Mouse (Mus musculus) gastrocnemius, adult 8-10 months (tissue): ENCODE measurements around the gene Mras. TPM values are rescaled to one million over a fixed set of nuclear protein-coding genes. Genes with fewer than 3 reads are reported as not detected.
A peak's percentile ranks its signal among the peaks of the same experiment; 100 is the strongest.

Source experiments
- DNase-seq, 2 experiments: peaks; one replicate each; pipeline ENCODE4 v3.0.0; 2022; ENCODE audit warnings: low spot score in 2 of 2
- total RNA-seq, 4 experiments: library from RNA; stranded (reverse); gene quantifications; 2 replicates each; pipeline ENCODE4 v1.2.4; 2022

The Mras gene
- total RNA-seq, 4 experiments from 2014 or later = 3.5 to 7.7 (median 4.5) TPM

- no peak for DNase-seq
Measured at GRCm38 (mm10) chr9:99417288-99417846, 19.8 kb downstream of the Mras start.

- DNase-seq = no peak
Measured at GRCm38 (mm10) chr9:99416809-99417208, 20.4 kb downstream of the Mras start.

GRCm38 (mm10) chr9:99411785-99412184 is 25.4 kb downstream of the Mras start:
- DNase-seq = no peak

GRCm38 (mm10) chr9:99411093-99411492 is 26.1 kb downstream of the Mras start:
- no peak for DNase-seq

- DNase-seq = no peak
Measured at GRCm38 (mm10) chr9:99409280-99409679, 27.9 kb downstream of the Mras start.

- peak; percentile 37 to 59 for DNase-seq
Measured at GRCm38 (mm10) chr9:99401288-99401974, 35.8 kb downstream of the Mras start.

- peak in 1 of 2 experiments; percentile 46 for DNase-seq
Measured at GRCm38 (mm10) chr9:99400781-99401180, 36.4 kb downstream of the Mras start.

GRCm38 (mm10) chr9:99397056-99397815 is 39.9 kb downstream of the Mras start:
- peak; percentile 35 to 69 for DNase-seq

- DNase-seq = no peak
Measured at GRCm38 (mm10) chr9:99394366-99394765, 42.8 kb downstream of the Mras start.

GRCm38 (mm10) chr9:99393146-99393545 is 44.0 kb downstream of the Mras start:
- DNase-seq = no peak

- no peak for DNase-seq
Measured at GRCm38 (mm10) chr9:99391557-99391956, 45.6 kb downstream of the Mras start.

GRCm38 (mm10) chr9:99390716-99391115 is 46.5 kb downstream of the Mras start:
- DNase-seq = no peak

- peak in 1 of 2 experiments; percentile 18 for DNase-seq
Measured at GRCm38 (mm10) chr9:99390201-99390600, 47.0 kb downstream of the Mras start.

- no peak for DNase-seq
Measured at GRCm38 (mm10) chr9:99389506-99389905, 47.7 kb downstream of the Mras start.

GRCm38 (mm10) chr9:99388856-99389255 is 48.3 kb downstream of the Mras start:
- DNase-seq = no peak

GRCm38 (mm10) chr9:99388078-99388477 is 49.1 kb downstream of the Mras start:
- DNase-seq = no peak

- no peak for DNase-seq
Measured at GRCm38 (mm10) chr9:99382556-99382955, 54.6 kb downstream of the Mras start.

- DNase-seq = no peak
Measured at GRCm38 (mm10) chr9:99379194-99379593, 58.0 kb downstream of the Mras start.

- no peak for DNase-seq
Measured at GRCm38 (mm10) chr9:99376591-99377418, 60.4 kb downstream of the Mras start.

GRCm38 (mm10) chr9:99368431-99368830 is 68.8 kb downstream of the Mras start:
- DNase-seq = no peak

GRCm38 (mm10) chr9:99365906-99366305 is 71.3 kb downstream of the Mras start:
- DNase-seq = no peak

GRCm38 (mm10) chr9:99363076-99363475 is 74.1 kb downstream of the Mras start:
- DNase-seq = no peak
